Mouse (Mus musculus): Measurements from ENCODE around the gene Ddx10.
"Not testable (repeated sequence)": the region's sequence is repeated elsewhere in the genome, so short reads cannot be mapped to it uniquely, and the experiment has no call there.

Ddx10 gene

GRCm38 (mm10) chr9:53142424-53142823 lies 105.4 kb downstream of the Ddx10 start:
- DNase-seq: not testable (repeated sequence)

- DNase-seq: no peak
Measured at GRCm38 (mm10) chr9:53140610-53141165, 107.2 kb downstream of the Ddx10 start.

- no peak for DNase-seq
Measured at GRCm38 (mm10) chr9:53132826-53133225, 115.0 kb downstream of the Ddx10 start.

- no peak for DNase-seq
Measured at GRCm38 (mm10) chr9:53130460-53130859, 117.4 kb downstream of the Ddx10 start.

- no peak for DNase-seq
Measured at GRCm38 (mm10) chr9:53101103-53101502, 146.8 kb downstream of the Ddx10 start.

GRCm38 (mm10) chr9:53095319-53096165 lies 152.3 kb downstream of the Ddx10 start:
- DNase-seq: no peak

- DNase-seq: no peak
Measured at GRCm38 (mm10) chr9:53094536-53094935, 153.3 kb downstream of the Ddx10 start.

GRCm38 (mm10) chr9:53077626-53078025 lies 170.2 kb downstream of the Ddx10 start:
- no peak for DNase-seq

- DNase-seq: no peak
Measured at GRCm38 (mm10) chr9:53075931-53076330, 171.9 kb downstream of the Ddx10 start.

GRCm38 (mm10) chr9:53074443-53074842 lies 173.4 kb downstream of the Ddx10 start:
- no peak for DNase-seq

- DNase-seq: no peak
Measured at GRCm38 (mm10) chr9:53073576-53074112, 174.2 kb downstream of the Ddx10 start.

- DNase-seq: no peak
Measured at GRCm38 (mm10) chr9:53072088-53072487, 175.8 kb downstream of the Ddx10 start.

- no peak for DNase-seq
Measured at GRCm38 (mm10) chr9:53070875-53071524, 176.9 kb downstream of the Ddx10 start.

- no peak for DNase-seq
Measured at GRCm38 (mm10) chr9:53068166-53068565, 179.7 kb downstream of the Ddx10 start.

- DNase-seq: no peak
Measured at GRCm38 (mm10) chr9:53066428-53066827, 181.4 kb downstream of the Ddx10 start.

- DNase-seq: no peak
Measured at GRCm38 (mm10) chr9:53065028-53065427, 182.8 kb downstream of the Ddx10 start.

GRCm38 (mm10) chr9:53064531-53064930 lies 183.3 kb downstream of the Ddx10 start:
- DNase-seq: no peak

- DNase-seq: no peak
Measured at GRCm38 (mm10) chr9:53055306-53055705, 192.5 kb downstream of the Ddx10 start.
